31 mouse cellular contexts compared by ENCODE assay signal in genomic region chr12:100143737-100144136, GRCm38 (mm10). TPM values are rescaled to one million over a fixed set of nuclear protein-coding genes. Genes with fewer than 3 reads are reported as not detected.
DNase-seq lines count a peak whose midpoint lies in the region; ATAC-seq lines count a peak whose summit lies in the region.
"Had no signal": no experiment of that assay in that cellular context is flagged by ENCODE, and none has a peak within 500 bp of the region (broad histone marks: within the 10 kb centered on the region; RNA-seq: fewer than 3 reads in every experiment).

No protein-coding gene starts in this region.

- ATAC-seq in lung, embryonic 15.5 days (ENCODE audit: borderline replicate concordance, extremely low read depth, low FRiP score, low TSS enrichment): peak; percentile 29; the same call in 1 of the 2 replicates
- peak; percentile 84; the same call in 1 of the 2 replicates for ATAC-seq in kidney, embryonic 16.5 days (ENCODE audit: low FRiP score, low TSS enrichment)
- no peak for ATAC-seq in forebrain, embryonic 16.5 days
- ATAC-seq: forebrain, embryonic 15.5 days; hindbrain, postnatal 0 days; midbrain, embryonic 16.5 days had no signal

- H3K36me3 ChIP-seq in lung, embryonic 15.5 days: peaks cover 90% of the 10 kb centered on the region
- peaks cover 73% of the 10 kb centered on the region for H3K36me3 ChIP-seq in kidney, embryonic 16.5 days (ENCODE audit: insufficient read depth, low read length)
- H3K36me3 ChIP-seq in forebrain, embryonic 16.5 days (ENCODE audit: control insufficient read depth, insufficient read depth): peaks cover 30% of the 10 kb centered on the region

- H3K4me3 ChIP-seq in lung, embryonic 15.5 days: no peak overlapping the region
- no peak overlapping the region for H3K4me3 ChIP-seq in kidney, embryonic 16.5 days (ENCODE audit: low read length)
- H3K4me3 ChIP-seq in forebrain, embryonic 16.5 days (replicated peaks; ENCODE audit: low read length): no peak overlapping the region
- H3K4me3 ChIP-seq: embryonic facial prominence, embryonic 13.5 days; forebrain, embryonic 10.5 days; forebrain, embryonic 15.5 days; gastrocnemius, adult 2 months; hindbrain, embryonic 12.5 days; intestine, embryonic 15.5 days; left cerebral cortex, adult 2 months; limb, embryonic 12.5 days; liver, embryonic 15.5 days; myocyte; neural tube, embryonic 13.5 days had no signal

- 90% methylated on average over 9 of the region's 9 CpGs for WGBS in lung, embryonic 15.5 days
- 61% methylated on average over 9 of the region's 9 CpGs for WGBS in kidney, embryonic 16.5 days
- WGBS in forebrain, embryonic 16.5 days: 92% methylated on average over 9 of the region's 9 CpGs

- H3K9ac ChIP-seq in lung, embryonic 15.5 days: no peak overlapping the region
- no peak overlapping the region for H3K9ac ChIP-seq in kidney, embryonic 16.5 days (replicated peaks; ENCODE audit: low read length)
- no peak overlapping the region for H3K9ac ChIP-seq in forebrain, embryonic 16.5 days (replicated peaks; ENCODE audit: low read depth, low read length)
- H3K9ac ChIP-seq: embryonic facial prominence, embryonic 13.5 days; forebrain, embryonic 15.5 days; hindbrain, embryonic 12.5 days; intestine, embryonic 15.5 days; limb, embryonic 12.5 days; liver, embryonic 15.5 days; neural tube, embryonic 13.5 days had no signal

- H3K4me1 ChIP-seq in lung, embryonic 15.5 days: no peaks in the 10 kb centered on the region
- peaks cover 11% of the 10 kb centered on the region; the same call in 1 of the 2 replicates for H3K4me1 ChIP-seq in kidney, embryonic 16.5 days (ENCODE audit: insufficient read depth, low read length)
- H3K4me1 ChIP-seq in forebrain, embryonic 16.5 days (replicated peaks; ENCODE audit: control insufficient read depth, insufficient read depth, low read length): no peaks in the 10 kb centered on the region
- H3K4me1 ChIP-seq: embryonic facial prominence, embryonic 13.5 days; forebrain, embryonic 10.5 days; forebrain, embryonic 15.5 days; hindbrain, embryonic 12.5 days; intestine, embryonic 15.5 days; limb, embryonic 12.5 days; neural tube, embryonic 13.5 days had no signal

- no peak overlapping the region for H3K27ac ChIP-seq in lung, embryonic 15.5 days
- H3K27ac ChIP-seq in kidney, embryonic 16.5 days (ENCODE audit: low read length): 0 out of 2 replicates have a peak overlapping the region, but pooled peaks have one; percentile 2
- no peak overlapping the region for H3K27ac ChIP-seq in forebrain, embryonic 16.5 days (ENCODE audit: low read length)
- H3K27ac ChIP-seq: embryonic facial prominence, embryonic 13.5 days; forebrain, embryonic 10.5 days; forebrain, embryonic 15.5 days; gastrocnemius, adult 2 months; hindbrain, embryonic 12.5 days; hindbrain, postnatal 0 days; left cerebral cortex, adult 2 months; limb, embryonic 12.5 days; liver, embryonic 15.5 days; neural tube, embryonic 13.5 days had no signal

- H3K27me3 ChIP-seq in lung, embryonic 15.5 days: no peaks in the 10 kb centered on the region
- no peaks in the 10 kb centered on the region for H3K27me3 ChIP-seq in kidney, embryonic 16.5 days (ENCODE audit: insufficient read depth, low read length)
- no peaks in the 10 kb centered on the region for H3K27me3 ChIP-seq in forebrain, embryonic 16.5 days (replicated peaks; ENCODE audit: control insufficient read depth, insufficient read depth, low read length)
- H3K27me3 ChIP-seq: embryonic facial prominence, embryonic 13.5 days; forebrain, embryonic 15.5 days; hindbrain, embryonic 12.5 days; intestine, embryonic 15.5 days; limb, embryonic 12.5 days; liver, embryonic 15.5 days; neural tube, embryonic 13.5 days had no signal

- DNase-seq in adrenal gland, adult (ENCODE audit: inconsistent age in 2 of 2, low spot score in 1 of 2): peak; percentile 81 to 91
- DNase-seq in adrenal gland, postnatal 4 days (ENCODE audit: low spot score in 2 of 2): no peak
- DNase-seq in lung, adult 18-20 months: no peak
- DNase-seq in testis, postnatal 10 days (ENCODE audit: low spot score): no peak
- no peak for DNase-seq in left cerebral cortex, adult 11 months (ENCODE audit: low spot score)
- DNase-seq: cerebellum, adult 18-20 months; cerebellum, postnatal 10 days; gastrocnemius, adult 2 months; gastrocnemius, postnatal 36 days; heart, adult 18-20 months; heart, postnatal 36 days; right cerebral cortex, postnatal 4 days; thymus, postnatal 14 days had no signal

- no peaks in the 10 kb centered on the region for H3K9me3 ChIP-seq in lung, embryonic 15.5 days
- H3K9me3 ChIP-seq in kidney, embryonic 16.5 days (ENCODE audit: low read length): no peaks in the 10 kb centered on the region
- H3K9me3 ChIP-seq in forebrain, embryonic 16.5 days (ENCODE audit: control insufficient read depth, low read length): no peaks in the 10 kb centered on the region
- H3K9me3 ChIP-seq: embryonic facial prominence, embryonic 13.5 days; forebrain, embryonic 10.5 days; forebrain, embryonic 15.5 days; G1E; hindbrain, embryonic 12.5 days; intestine, embryonic 15.5 days; limb, embryonic 12.5 days; liver, embryonic 15.5 days; neural tube, embryonic 13.5 days had no signal

- no peak overlapping the region for H3K4me2 ChIP-seq in lung, embryonic 15.5 days
- no peak overlapping the region for H3K4me2 ChIP-seq in kidney, embryonic 16.5 days (replicated peaks; ENCODE audit: low read depth, low read length)
- no peak overlapping the region for H3K4me2 ChIP-seq in forebrain, embryonic 16.5 days (ENCODE audit: low read length)
- H3K4me2 ChIP-seq: embryonic facial prominence, embryonic 13.5 days; forebrain, embryonic 15.5 days; heart, embryonic 11.5 days; hindbrain, embryonic 12.5 days; intestine, embryonic 15.5 days; limb, embryonic 12.5 days; liver, embryonic 15.5 days; midbrain, embryonic 11.5 days; neural tube, embryonic 13.5 days had no signal

RNA-seq across cellular contexts. Expression of gene Nrde2, which starts 15.7 kb away (rescaled TPM):
- 10 to 100 TPM; 30.7 to 32.5 TPM for total RNA-seq in adrenal gland, postnatal 4 days (2021)
- 13.2 and 14.7 TPM in 2 replicates for polyA plus RNA-seq in lung, embryonic 15.5 days (2015; fragmentation: Nextera tagmentation; extraction: Ambion mirVana)
- polyA plus RNA-seq in kidney, embryonic 16.5 days (2015; fragmentation: Nextera tagmentation; extraction: Ambion mirVana): 18.2 and 19.1 TPM in 2 replicates
- 15.7 and 16.8 TPM in 2 replicates for polyA plus RNA-seq in forebrain, embryonic 16.5 days (2015; fragmentation: Nextera tagmentation; extraction: Ambion mirVana)

RNA-seq across cellular contexts. Expression of gene Psmc1, which starts 33.8 kb away (rescaled TPM):
- total RNA-seq in adrenal gland, postnatal 4 days (2021): 100 to 1,000 TPM; 216 to 227 TPM
- 287 and 294 TPM in 2 replicates for polyA plus RNA-seq in lung, embryonic 15.5 days (2015; fragmentation: Nextera tagmentation; extraction: Ambion mirVana)
- polyA plus RNA-seq in kidney, embryonic 16.5 days (2015; fragmentation: Nextera tagmentation; extraction: Ambion mirVana): 313 and 320 TPM in 2 replicates
- polyA plus RNA-seq in forebrain, embryonic 16.5 days (2015; fragmentation: Nextera tagmentation; extraction: Ambion mirVana): 275 and 276 TPM in 2 replicates

RNA-seq across cellular contexts. Expression of gene Calm1, which starts 55.5 kb away (rescaled TPM):
- 100 to 1,000 TPM; 373 to 429 TPM for total RNA-seq in adrenal gland, postnatal 4 days (2021)
- polyA plus RNA-seq in lung, embryonic 15.5 days (2015; fragmentation: Nextera tagmentation; extraction: Ambion mirVana): 1,739 and 1,769 TPM in 2 replicates
- polyA plus RNA-seq in kidney, embryonic 16.5 days (2015; fragmentation: Nextera tagmentation; extraction: Ambion mirVana): 1,160 and 1,207 TPM in 2 replicates
- polyA plus RNA-seq in forebrain, embryonic 16.5 days (2015; fragmentation: Nextera tagmentation; extraction: Ambion mirVana): 2,124 and 2,140 TPM in 2 replicates

Comparison
In these comparisons a context has a peak if more than half of its experiments do, and no peak if none do; other contexts are left out.
1. DNase-seq: peak in adrenal gland, adult (2 of 2); none in adrenal gland, postnatal 4 days (0 of 2), lung, adult 18-20 months (0 of 2), testis, postnatal 10 days (single experiment) and left cerebral cortex, adult 11 months (single experiment).